Mouse (Mus musculus): Measurements from ENCODE around the gene Extl1. TPM values are rescaled to one million over a fixed set of nuclear protein-coding genes. Genes with fewer than 3 reads are reported as not detected.

Extl1 gene
- total RNA-seq, 2 experiments from 2014 or later: 19.7 to 19.8 TPM

DNA sequence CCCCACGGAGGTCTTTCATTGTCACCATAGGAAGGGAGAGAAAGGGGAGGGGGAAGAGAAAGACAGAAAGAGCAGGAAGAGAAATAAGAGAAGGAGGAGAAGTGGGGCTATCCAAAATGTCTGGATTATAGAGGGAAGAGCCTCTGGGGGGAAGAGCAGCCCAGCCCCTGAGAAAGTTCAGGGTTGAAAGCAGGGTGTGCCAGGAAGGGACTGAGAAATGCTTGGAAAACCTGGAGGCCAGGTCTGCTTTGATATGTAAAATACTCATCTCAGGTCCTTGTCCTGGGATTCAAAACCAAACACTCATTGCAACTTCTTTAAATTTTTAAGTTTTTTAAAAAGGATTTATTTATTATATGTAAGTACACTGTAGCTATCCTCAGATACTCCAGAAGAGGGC, 8.0 kb upstream of the Extl1 start:
- no peak for DNase-seq

- peak; percentile 48 to 83 for DNase-seq
These were observed 4.7 kb upstream of the Extl1 start for GRCm38 (mm10) chr4:134388397-134388796.

DNA sequence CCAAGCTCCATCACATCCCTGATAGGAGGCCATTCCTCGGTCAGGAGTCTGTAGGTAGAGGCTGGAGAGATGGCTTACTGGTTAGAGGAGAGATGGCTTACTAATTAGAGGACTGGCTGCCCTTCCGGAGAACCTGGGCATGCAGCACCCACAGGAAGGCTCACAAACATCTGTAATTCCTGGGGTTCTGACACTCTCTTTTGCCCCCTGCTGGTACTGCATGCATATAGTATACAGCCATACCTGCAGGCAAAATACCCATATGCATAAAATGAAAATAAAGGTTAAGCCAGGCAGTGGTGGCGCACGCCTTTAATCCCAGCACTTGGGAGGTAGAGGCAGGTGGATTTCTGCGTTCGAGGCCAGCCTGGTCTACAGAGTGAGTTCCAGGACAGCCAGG, 3.6 kb upstream of the Extl1 start:
- DNase-seq: no peak

GRCm38 (mm10) chr4:134379510-134379909, 4.1 kb downstream of the Extl1 start:
- DNase-seq: no peak

- no peak for DNase-seq
These were observed 5.5 kb downstream of the Extl1 start for GRCm38 (mm10) chr4:134378089-134378615.

DNA sequence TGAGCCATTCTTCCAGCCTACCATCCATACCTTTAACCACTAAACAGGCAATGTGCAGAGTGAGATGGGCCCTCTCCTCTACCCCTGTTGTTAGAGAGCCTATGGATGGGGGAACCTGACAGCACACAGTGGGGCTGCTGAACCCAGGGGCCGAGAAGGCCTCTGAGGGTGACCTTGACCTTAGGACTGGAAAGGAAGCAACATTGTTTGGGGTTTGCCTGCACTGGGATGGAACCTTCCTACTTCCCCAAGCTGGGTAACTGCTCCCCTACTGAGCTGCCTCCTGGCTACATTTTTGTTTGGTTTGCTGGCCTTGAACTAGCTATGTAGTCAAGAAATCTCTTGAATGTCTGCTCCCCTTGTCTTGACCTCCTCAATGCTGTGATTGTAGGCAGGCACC, 9.3 kb downstream of the Extl1 start:
- DNase-seq: no peak

GRCm38 (mm10) chr4:134373295-134373694, 10.4 kb downstream of the Extl1 start:
- DNase-seq: no peak

GRCm38 (mm10) chr4:134372294-134372747, 11.3 kb downstream of the Extl1 start:
- peak; percentile 84 to 85 for DNase-seq

- DNase-seq: peak in 1 of 2 experiments; percentile 33
These were observed 12.3 kb downstream of the Extl1 start for GRCm38 (mm10) chr4:134371316-134371855.

DNA sequence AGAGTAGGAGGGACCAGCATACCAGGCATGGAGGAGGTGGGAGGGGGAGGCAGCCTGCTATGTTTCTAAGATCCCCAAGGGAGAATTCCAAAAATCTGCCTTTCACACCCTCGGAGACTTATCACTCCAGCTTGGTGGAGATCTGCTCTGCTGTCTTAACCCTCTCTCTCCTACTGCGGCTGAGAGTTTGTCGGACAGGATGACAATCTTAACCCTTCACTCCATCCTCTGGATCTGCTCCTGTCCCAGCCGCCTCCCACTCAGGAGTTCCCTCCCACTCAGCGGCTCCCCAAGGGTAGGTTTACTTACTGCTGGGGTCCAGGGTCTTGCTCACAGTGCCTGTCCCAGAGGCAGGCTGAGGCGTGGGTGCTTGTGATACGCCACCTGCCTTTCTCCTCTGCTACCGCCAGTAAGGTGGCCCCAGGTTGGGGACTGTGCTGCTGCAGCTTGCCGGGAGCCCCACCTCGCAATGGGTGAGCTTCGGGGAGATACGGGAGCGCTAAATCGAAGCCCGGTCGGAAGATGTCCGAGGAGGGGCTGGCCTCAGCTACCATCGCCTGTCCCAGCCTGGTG, 12.9 kb downstream of the Extl1 start:
- no peak for DNase-seq

DNA sequence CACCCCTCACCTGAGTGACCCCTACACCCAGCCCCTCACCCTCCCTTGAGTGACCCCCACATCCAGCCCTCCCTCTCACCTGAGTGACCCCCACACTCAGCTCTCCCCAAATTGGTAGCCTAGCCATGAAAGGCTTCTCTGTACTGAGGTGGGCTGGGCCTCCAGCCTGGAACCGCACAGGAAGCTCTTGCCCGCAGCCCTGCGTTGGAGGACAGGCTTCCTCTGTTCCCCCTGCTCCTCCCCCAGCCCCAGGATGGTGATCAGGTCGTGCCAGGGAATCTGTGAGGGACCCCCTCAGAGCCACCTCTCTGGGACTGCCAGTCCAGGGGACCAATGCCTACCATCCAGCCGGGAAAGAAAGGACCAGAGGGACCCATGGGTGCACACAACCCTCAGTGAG, 18.4 kb downstream of the Extl1 start:
- DNase-seq: no peak

DNA sequence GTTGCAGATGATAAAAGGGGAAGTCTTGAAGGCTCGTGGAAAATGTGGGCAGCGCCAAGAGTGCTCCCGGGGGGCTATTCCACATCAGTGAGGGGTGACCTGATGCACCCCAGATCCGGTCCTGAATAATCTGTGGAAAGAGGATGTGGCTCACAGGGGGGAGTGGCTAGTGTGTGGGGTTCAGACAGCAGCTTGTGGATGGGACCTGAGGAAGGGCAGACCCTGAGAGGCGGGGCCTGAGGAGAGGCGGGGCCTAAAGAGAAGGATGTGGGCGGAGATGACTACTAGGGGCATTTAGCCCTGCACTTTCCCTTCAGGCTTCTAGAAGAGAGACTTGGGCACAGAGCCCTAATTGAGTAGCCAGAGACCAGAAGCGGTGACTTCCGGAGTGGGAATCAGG, 21.1 kb downstream of the Extl1 start:
- DNase-seq: peak; percentile 62 to 76

GRCm38 (mm10) chr4:134362124-134362523, 21.5 kb downstream of the Extl1 start:
- peak; percentile 53 to 58 for DNase-seq

- no peak for DNase-seq
These were observed 22.4 kb downstream of the Extl1 start for GRCm38 (mm10) chr4:134361215-134361614.

DNA sequence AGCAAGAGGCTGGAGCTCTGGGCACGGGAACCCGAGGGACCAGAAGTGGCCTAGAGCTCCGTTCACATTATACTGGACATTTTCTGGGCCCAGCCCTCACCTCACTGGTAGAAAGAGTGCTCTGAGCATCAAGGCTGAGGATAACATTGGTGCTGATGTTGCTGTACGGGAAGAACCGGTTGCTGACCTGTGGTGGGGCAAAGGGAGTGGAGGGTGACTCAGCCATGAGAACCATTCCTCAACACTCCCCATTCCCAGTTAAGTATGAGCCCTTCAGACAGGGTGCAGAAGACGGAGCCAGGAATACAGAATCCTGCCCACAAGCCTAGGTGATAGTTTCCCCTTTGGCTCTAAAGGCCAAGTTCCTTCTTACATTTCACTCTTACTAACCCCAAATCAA, 24.0 kb downstream of the Extl1 start:
- no peak for DNase-seq

- no peak for DNase-seq
These were observed 26.2 kb downstream of the Extl1 start for GRCm38 (mm10) chr4:134357461-134357771.

DNA sequence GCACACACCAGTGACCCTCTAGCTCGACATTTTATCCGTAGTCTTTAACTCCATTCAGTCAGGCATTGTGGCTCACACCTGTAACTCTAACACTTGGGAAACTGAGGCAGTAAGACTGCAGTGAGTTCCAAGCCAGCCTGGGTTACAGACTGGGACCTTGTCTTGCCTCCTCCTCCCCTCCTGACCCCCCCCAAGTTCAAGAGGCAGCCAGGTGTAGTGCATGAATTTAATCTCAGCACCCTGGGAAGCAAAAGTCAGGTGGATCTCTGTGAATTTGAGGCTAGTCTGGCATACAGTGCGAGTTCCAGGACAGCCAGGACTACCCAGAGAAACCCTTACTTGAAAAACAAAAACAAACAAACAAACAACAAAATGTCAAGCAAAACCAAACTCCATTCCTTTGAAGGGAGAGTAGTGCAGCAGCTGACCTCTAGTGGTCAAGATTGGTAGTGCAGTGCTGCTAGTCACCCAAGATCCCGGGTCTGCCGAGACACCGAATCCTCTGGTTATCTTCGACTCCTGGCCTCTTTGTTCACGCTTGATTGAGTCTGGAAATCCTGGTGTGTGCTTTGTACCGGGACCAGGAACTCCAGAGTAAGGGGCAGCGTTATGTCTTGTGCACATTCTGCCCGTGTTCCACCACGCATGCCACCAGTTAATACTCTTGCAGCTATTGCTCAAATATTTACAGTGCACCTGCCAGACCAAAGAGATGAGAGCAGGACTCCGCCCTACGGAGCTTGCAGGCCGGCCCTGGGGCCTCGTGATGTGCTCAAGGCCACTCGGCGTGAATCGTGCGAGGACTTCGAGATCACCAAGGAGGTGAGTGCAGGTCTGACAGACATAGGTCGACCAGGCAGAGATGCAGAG, 26.8 kb downstream of the Extl1 start:
- DNase-seq: peak; percentile 63 to 90

DNA sequence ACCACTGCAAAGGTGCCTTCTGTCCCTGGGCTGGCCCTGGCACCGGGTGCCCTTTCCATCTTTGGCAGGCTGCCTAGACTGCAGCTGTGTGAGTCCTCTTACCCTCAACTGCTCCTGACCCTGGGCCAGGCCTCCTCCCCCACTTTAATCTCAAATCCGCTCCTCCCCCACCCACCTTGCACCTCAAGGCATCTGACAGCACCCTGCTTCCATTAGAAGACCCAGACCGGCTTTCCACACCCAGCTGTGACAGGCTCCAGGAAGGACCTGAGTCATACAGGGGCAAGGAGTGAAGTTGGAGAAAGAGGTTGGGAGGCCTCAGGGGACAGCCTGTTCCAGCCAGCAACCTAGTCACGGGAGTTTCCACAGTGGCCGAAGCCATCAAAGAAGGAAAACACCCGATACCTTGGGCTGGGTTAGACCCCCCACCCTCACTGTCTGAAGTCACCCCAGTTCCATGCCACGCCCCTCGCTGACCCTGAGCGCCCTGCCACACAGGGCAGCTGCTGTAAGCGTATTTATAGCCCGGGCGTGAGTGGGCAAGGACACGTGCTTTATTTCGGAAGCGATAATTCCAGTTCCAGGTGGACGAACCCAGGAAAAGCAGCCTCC, 27.7 kb downstream of the Extl1 start:
- DNase-seq: peak; percentile 82 to 85

DNA sequence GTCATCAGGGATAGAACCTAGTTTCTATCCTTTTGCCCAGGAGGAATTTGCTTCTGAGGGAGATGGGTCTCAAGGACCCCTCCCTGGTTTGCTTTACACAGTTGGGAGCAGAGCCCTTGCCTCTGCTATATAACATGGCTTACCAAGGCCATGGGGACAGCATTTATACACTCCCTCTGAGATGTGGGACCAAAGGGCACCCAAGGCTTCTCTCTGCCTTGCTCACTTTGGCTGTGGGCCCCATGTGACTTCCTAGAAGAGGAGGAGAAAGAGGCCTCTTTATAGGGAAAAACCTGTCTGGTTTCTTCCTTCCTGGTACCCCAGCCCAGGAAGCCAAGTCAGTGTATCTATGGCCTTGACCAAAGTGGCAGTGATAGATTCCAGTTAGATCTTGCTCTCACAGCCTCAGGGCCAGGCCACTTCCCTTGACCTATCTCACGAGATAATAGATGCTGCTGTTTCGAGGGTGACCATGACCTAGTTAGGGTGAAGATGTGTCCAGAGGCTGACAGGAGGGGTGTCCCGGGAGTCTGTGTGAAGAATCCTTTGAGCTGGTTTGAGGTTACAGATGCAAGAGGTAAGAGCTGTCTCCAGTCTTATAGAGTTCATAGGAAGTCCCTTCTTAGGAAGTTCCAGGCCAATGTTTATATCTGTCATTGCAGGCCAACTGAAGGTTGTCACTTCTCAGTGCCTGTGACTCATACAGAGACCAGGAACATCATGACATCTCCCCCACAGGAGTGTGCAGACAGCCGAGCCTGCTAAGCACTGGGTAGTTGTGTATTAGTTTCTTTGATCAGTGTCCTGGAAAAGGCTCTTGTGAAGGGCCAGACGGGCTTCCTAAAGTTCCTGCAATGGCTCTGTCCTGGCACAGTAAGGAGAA, 29.9 kb downstream of the Extl1 start:
- DNase-seq: no peak

GRCm38 (mm10) chr4:134352929-134353328, 30.7 kb downstream of the Extl1 start:
- DNase-seq: no peak

DNA sequence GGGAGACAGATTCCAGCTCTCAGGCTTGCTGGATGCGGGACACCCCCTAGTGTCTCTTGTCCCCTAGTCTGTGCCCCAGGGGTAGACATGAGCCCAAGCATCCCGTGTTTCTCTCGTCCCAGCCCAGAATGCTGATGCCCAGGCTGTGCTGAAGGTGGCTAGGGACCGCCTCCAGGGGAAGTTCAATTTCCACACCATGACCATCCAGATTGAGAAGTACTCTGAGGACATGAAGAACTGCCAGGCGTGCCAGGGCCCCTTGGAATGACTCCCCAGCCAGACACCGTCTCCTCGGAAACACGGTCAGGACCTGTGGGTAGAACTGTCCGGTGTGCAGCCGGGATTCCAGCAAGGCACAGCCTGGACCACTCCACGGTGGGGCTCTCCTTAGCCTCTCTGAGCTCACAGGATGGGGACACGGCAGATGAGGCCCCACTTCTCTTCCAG, 31.4 kb downstream of the Extl1 start:
- DNase-seq: no peak

Data from heart, adult 18-20 months (tissue).